Mouse (Mus musculus): Measurements from ENCODE around the gene Tex44. TPM values are rescaled to one million over a fixed set of nuclear protein-coding genes. Genes with fewer than 3 reads are reported as not detected.

The Tex44 gene
- polyA plus RNA-seq, 1 experiment from 2014 or later, result not detected

DNA sequence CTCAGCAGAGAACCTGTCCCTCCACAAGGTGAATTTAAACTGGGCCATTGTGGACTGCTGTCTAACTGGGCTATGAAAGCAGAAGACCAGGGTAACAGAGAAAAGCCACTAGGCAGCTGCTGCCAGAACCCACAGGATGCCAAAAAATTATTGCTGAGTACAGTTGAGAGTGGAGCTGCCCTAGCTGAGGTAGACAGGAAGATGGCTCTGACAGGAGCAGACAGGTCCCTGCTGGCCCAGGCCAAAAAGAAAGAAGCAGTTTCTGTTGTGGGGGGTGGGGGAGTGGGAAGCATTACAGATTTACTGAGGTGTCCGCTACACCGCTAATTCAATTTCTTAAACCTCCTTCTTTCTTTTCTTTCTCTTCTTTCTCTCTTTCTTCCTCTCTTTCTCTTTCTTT is 16.7 kb upstream of the Tex44 start:
- DNase-seq (ENCODE audit: low spot score) (no peak), ATAC-seq (replicated peaks; ENCODE audit: low FRiP score) (no peak)
- Histone ChIP-seq H3K27ac (ENCODE audit: low read depth, low read length) (no peak overlapping the region), H3K9me3 (ENCODE audit: control insufficient read depth, low read length) (no peaks in the 10 kb centered on the region), H3K36me3 (ENCODE audit: control insufficient read depth, insufficient read depth, low read length) (no peaks in the 10 kb centered on the region), H3K9ac (ENCODE audit: low read depth, low read length) (no peak overlapping the region), H3K4me2 (no peak overlapping the region), H3K4me1 (replicated peaks; ENCODE audit: control insufficient read depth, insufficient read depth, low read length) (no peaks in the 10 kb centered on the region; the same call in 1 of the 2 replicates), H3K4me3 (ENCODE audit: low read depth, low read length) (no peak overlapping the region), H3K27me3 (replicated peaks; ENCODE audit: control insufficient read depth, insufficient read depth, low read length) (no peaks in the 10 kb centered on the region)
- 87% methylated on average over 2 of the region's 2 CpGs for WGBS

DNA sequence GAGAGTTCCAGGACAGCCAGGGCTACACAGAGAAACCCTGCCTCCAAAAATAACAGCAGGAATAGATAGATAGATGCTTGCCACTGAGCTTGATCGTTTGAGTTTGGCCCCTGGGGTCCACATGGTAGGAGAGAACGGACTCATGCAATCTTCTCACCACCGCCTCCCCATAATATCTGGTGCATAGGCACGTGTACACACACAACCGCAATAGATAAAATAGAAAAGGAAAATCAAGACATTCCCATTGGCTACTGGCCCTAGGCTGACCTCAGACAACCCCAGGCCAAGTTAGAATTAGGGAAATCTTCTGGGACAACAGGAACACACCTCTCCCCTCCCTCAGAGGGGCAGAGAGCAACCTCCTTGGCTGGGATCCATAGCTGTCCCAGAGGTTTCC is 11.4 kb upstream of the Tex44 start:
- 70% methylated on average over 5 of the region's 5 CpGs for WGBS
- Histone ChIP-seq H3K9ac (ENCODE audit: low read depth, low read length) (no peak overlapping the region), H3K4me1 (replicated peaks; ENCODE audit: control insufficient read depth, insufficient read depth, low read length) (peaks cover 3% of the 10 kb centered on the region; the same call in 1 of the 2 replicates), H3K9me3 (ENCODE audit: control insufficient read depth, low read length) (no peaks in the 10 kb centered on the region), H3K4me2 (no peak overlapping the region), H3K27me3 (replicated peaks; ENCODE audit: control insufficient read depth, insufficient read depth, low read length) (no peaks in the 10 kb centered on the region), H3K36me3 (ENCODE audit: control insufficient read depth, insufficient read depth, low read length) (no peaks in the 10 kb centered on the region), H3K4me3 (ENCODE audit: low read depth, low read length) (no peak overlapping the region), H3K27ac (ENCODE audit: low read depth, low read length) (no peak overlapping the region)
- no peak for ATAC-seq (replicated peaks; ENCODE audit: low FRiP score)
- no peak for DNase-seq (ENCODE audit: low spot score)

DNA sequence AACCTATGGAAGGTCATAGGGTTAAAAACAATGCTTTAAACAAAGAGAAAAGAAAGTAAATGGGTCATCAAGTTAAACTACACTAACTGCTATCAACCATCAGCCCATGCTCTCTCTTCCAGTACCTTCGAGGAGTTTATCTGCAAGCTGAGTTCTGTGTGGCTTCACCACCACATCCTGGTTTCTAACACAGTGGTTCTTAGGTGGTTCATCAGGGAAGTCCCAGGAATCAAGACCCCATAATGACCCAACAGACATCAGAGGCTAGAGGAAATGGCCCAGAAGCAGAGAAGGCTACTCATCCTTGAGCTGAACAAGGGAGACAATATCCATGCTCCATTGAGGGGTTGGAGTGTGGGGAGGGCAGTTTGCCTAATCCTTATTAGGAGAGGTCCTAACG is 11.0 kb upstream of the Tex44 start:
- DNase-seq (ENCODE audit: low spot score), result no peak
- Histone ChIP-seq H3K9me3 (ENCODE audit: control insufficient read depth, low read length) (no peaks in the 10 kb centered on the region), H3K27ac (ENCODE audit: low read depth, low read length) (no peak overlapping the region), H3K4me2 (no peak overlapping the region), H3K4me1 (replicated peaks; ENCODE audit: control insufficient read depth, insufficient read depth, low read length) (peaks cover 3% of the 10 kb centered on the region; the same call in 1 of the 2 replicates), H3K27me3 (replicated peaks; ENCODE audit: control insufficient read depth, insufficient read depth, low read length) (no peaks in the 10 kb centered on the region), H3K36me3 (ENCODE audit: control insufficient read depth, insufficient read depth, low read length) (no peaks in the 10 kb centered on the region), H3K9ac (ENCODE audit: low read depth, low read length) (no peak overlapping the region), H3K4me3 (ENCODE audit: low read depth, low read length) (no peak overlapping the region)
- ATAC-seq (replicated peaks; ENCODE audit: low FRiP score), result no peak
- 36% methylated on average over 2 of the region's 2 CpGs for WGBS

DNA sequence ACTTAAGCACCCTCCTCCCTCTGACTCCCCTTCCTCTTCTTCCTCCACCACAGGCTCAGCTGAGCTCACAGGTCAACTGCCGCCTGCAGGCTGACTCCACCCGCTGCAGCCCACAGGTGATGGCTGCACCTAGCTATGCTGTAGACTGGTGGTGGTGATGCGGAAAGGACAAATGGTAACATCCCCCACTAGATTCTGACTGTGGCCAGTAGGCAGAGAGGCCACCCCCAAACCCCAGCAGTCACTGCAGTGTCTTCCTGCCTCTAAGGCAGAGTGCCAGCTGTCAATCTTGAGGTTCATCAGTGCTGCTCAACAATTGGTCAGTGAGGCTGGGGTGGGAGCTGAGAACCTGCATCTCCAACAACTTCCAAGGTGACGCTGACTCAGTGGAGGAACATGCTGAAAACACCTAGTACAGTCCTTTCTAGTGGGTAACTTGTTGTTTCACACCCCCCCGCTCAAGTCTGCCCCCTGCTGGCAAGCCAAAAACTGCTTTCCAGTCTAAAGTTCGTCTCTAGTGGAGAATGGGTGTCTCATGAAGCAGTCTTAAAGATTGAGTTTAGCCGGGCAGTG is 10.4 kb upstream of the Tex44 start:
- no peak overlapping the region for H3K4me2 ChIP-seq
- DNase-seq (ENCODE audit: low spot score), result no peak
- no peaks in the 10 kb centered on the region for H3K36me3 ChIP-seq (ENCODE audit: control insufficient read depth, insufficient read depth, low read length)
- peaks cover 3% of the 10 kb centered on the region; the same call in 1 of the 2 replicates for H3K4me1 ChIP-seq (replicated peaks; ENCODE audit: control insufficient read depth, insufficient read depth, low read length)
- no peak overlapping the region for H3K27ac ChIP-seq (ENCODE audit: low read depth, low read length)
- no peak overlapping the region for H3K4me3 ChIP-seq (ENCODE audit: low read depth, low read length)
- H3K9ac ChIP-seq (ENCODE audit: low read depth, low read length), result no peak overlapping the region
- H3K27me3 ChIP-seq (replicated peaks; ENCODE audit: control insufficient read depth, insufficient read depth, low read length), result no peaks in the 10 kb centered on the region
- H3K9me3 ChIP-seq (ENCODE audit: control insufficient read depth, low read length), result no peaks in the 10 kb centered on the region
- WGBS, result 52% methylated on average over 7 of the region's 7 CpGs
- peak; percentile 41; the same call in 1 of the 2 replicates for ATAC-seq (replicated peaks; ENCODE audit: low FRiP score)

DNA sequence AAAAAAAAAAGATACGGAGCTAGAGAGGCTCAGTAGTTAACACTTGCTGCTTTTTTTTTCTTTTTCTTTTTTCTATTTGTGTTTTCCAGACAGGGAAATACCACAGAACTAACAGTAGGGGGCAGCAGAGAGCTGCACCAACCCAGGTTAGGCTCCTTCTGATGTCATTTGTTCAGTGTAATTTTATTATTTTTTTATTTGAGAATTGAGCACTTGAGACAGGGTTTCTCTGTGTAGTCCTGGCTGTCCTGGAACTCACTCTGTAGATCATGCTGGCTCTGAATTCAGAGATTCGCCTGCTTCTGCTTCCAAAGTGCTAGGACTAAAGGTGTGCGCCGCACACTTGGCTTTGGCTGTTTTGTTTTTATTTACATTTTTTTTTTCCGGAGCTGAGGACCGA is 9.8 kb upstream of the Tex44 start:
- 49% methylated on average over 6 of the region's 6 CpGs for WGBS
- ATAC-seq (replicated peaks; ENCODE audit: low FRiP score) (no peak), DNase-seq (ENCODE audit: low spot score) (no peak)
- no peak overlapping the region for H3K4me3 ChIP-seq (ENCODE audit: low read depth, low read length)
- H3K36me3 ChIP-seq (ENCODE audit: control insufficient read depth, insufficient read depth, low read length), result no peaks in the 10 kb centered on the region
- peaks cover 3% of the 10 kb centered on the region; the same call in 1 of the 2 replicates for H3K4me1 ChIP-seq (replicated peaks; ENCODE audit: control insufficient read depth, insufficient read depth, low read length)
- H3K9ac ChIP-seq (ENCODE audit: low read depth, low read length), result no peak overlapping the region
- no peaks in the 10 kb centered on the region for H3K27me3 ChIP-seq (replicated peaks; ENCODE audit: control insufficient read depth, insufficient read depth, low read length)
- no peaks in the 10 kb centered on the region for H3K9me3 ChIP-seq (ENCODE audit: control insufficient read depth, low read length)
- no peak overlapping the region for H3K4me2 ChIP-seq
- H3K27ac ChIP-seq (ENCODE audit: low read depth, low read length), result no peak overlapping the region

DNA sequence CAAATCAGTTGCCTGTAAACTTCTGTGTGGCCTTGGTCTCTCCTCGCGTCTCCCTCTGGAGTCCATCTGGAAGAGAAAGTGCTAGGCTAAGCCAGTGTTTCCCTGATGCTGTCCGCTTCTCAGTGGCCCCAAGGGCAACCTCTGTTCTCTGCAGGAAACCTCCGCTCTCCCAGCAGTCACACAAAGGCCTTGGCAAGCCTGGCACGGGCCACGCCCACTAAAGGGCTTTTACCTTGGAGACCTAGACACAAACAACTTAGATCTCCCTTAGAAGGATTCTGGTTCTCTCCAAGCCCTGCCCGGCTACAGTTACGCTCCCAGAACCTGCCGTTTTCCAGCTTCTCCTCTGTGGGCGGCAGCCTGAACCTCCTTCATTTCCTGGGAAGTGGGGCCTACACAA is 5.1 kb upstream of the Tex44 start:
- DNase-seq (ENCODE audit: low spot score), result no peak
- H3K27me3 ChIP-seq (replicated peaks; ENCODE audit: control insufficient read depth, insufficient read depth, low read length), result no peaks in the 10 kb centered on the region
- H3K4me2 ChIP-seq, result no peak overlapping the region
- no peak for ATAC-seq (replicated peaks; ENCODE audit: low FRiP score)
- H3K4me3 ChIP-seq (ENCODE audit: low read depth, low read length), result no peak overlapping the region
- WGBS, result 63% methylated on average over 10 of the region's 10 CpGs
- no peaks in the 10 kb centered on the region for H3K36me3 ChIP-seq (ENCODE audit: control insufficient read depth, insufficient read depth, low read length)
- H3K4me1 ChIP-seq (replicated peaks; ENCODE audit: control insufficient read depth, insufficient read depth, low read length), result no peaks in the 10 kb centered on the region
- no peak overlapping the region for H3K27ac ChIP-seq (ENCODE audit: low read depth, low read length)
- no peaks in the 10 kb centered on the region for H3K9me3 ChIP-seq (ENCODE audit: control insufficient read depth, low read length)
- no peak overlapping the region for H3K9ac ChIP-seq (ENCODE audit: low read depth, low read length)

DNA sequence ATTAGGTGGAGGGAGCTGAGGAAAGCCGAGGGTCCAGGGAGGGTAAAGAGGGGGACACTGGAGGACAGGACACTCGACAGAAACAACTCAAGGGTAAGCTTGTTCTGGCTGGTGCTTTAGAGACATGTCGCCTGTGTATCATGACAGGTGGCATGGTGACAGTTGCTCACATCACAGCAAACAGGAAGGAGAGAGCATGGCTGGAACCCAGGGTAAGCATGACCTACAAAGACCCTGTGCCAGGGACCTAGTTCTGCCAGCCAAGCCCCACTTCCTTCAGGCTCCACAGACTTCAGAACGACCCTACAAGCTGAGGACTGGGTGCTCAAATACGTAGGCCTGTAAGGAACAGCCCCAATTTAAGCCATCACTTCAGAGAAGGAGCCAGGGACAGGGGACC is 2.2 kb upstream of the Tex44 start:
- WGBS, result 73% methylated on average over 5 of the region's 5 CpGs

DNA sequence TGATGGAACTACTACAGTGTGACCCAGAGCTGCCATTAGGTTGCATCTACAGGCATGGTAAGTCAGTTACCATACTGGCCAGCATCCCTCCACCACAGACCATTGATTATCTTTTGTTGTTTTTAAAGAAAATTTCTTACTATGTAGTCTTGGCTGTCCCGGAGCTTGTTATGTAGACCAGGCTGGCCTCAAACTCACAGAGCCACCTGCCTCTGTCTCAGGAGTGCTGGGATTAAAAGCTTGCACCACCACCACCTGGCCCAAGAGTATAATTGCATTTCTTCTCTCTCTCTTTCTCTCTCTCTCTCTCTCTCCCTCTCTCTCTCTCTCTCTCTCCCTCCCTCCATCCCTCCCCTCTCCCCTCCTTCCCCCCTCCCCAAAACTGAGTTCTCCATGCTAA is 1.8 kb upstream of the Tex44 start:
- WGBS, result 79% methylated on average over 1 of the region's 1 CpGs
- Histone ChIP-seq H3K27ac (ENCODE audit: low read depth, low read length) (no peak overlapping the region), H3K9me3 (ENCODE audit: control insufficient read depth, low read length) (no peaks in the 10 kb centered on the region)

More for the DNA sequence above, 2.2 kb upstream of the Tex44 start:
- Histone ChIP-seq H3K4me3 (ENCODE audit: low read depth, low read length) (no peak overlapping the region), H3K27me3 (replicated peaks; ENCODE audit: control insufficient read depth, insufficient read depth, low read length) (no peaks in the 10 kb centered on the region), H3K9ac (ENCODE audit: low read depth, low read length) (no peak overlapping the region), H3K27ac (ENCODE audit: low read depth, low read length) (no peak overlapping the region), H3K4me1 (replicated peaks; ENCODE audit: control insufficient read depth, insufficient read depth, low read length) (no peaks in the 10 kb centered on the region), H3K36me3 (ENCODE audit: control insufficient read depth, insufficient read depth, low read length) (no peaks in the 10 kb centered on the region), H3K9me3 (ENCODE audit: control insufficient read depth, low read length) (no peaks in the 10 kb centered on the region), H3K4me2 (no peak overlapping the region)
- ATAC-seq (replicated peaks; ENCODE audit: low FRiP score) (no peak), DNase-seq (ENCODE audit: low spot score) (no peak)

DNA sequence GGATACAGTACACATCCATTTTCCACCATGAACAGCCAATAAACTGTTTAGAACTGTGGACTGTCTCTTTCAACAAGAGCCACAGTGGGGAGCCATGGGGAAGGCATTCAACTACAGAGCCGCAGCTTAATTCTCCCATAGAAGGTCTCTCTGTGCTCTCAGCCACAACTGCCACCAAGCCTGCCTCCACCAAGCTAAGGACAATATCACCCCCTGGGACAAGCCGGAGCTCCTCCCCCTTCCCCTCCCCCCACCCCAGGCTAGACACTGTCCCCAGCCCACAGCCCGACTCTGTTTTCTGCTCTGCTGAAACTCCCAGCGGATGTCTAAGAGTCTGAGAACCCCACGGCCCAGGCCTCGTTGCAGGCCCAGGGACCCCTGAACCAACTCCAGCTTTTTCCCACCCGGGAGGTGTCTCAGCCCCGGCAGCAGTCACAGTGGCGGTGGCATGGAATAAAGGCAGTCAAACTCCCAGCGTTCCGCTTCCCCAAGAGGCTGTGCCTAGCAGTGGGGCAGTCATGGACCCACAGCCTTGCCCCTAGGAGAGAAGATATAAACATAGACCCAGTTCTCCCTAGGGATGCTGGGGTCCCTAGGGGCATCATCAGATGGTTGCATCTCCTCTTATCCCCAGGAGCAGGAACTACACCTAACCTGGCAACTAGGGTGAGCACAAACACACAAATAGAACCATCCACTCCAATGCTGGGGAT is 1.1 kb upstream of the Tex44 start:
- H3K27me3 ChIP-seq (replicated peaks; ENCODE audit: control insufficient read depth, insufficient read depth, low read length), result no peaks in the 10 kb centered on the region
- H3K4me1 ChIP-seq (replicated peaks; ENCODE audit: control insufficient read depth, insufficient read depth, low read length), result no peaks in the 10 kb centered on the region
- ATAC-seq (replicated peaks; ENCODE audit: low FRiP score) (no peak), DNase-seq (ENCODE audit: low spot score) (no peak)
- H3K4me3 ChIP-seq (ENCODE audit: low read depth, low read length), result no peak overlapping the region
- no peak overlapping the region for H3K9ac ChIP-seq (ENCODE audit: low read depth, low read length)
- 51% methylated on average over 11 of the region's 11 CpGs for WGBS
- no peaks in the 10 kb centered on the region for H3K36me3 ChIP-seq (ENCODE audit: control insufficient read depth, insufficient read depth, low read length)
- H3K27ac ChIP-seq (ENCODE audit: low read depth, low read length), result no peak overlapping the region
- H3K4me2 ChIP-seq, result no peak overlapping the region
- H3K9me3 ChIP-seq (ENCODE audit: control insufficient read depth, low read length), result no peaks in the 10 kb centered on the region

More for the DNA sequence above, 1.8 kb upstream of the Tex44 start:
- Histone ChIP-seq H3K4me1 (replicated peaks; ENCODE audit: control insufficient read depth, insufficient read depth, low read length) (no peaks in the 10 kb centered on the region), H3K36me3 (ENCODE audit: control insufficient read depth, insufficient read depth, low read length) (no peaks in the 10 kb centered on the region), H3K4me3 (ENCODE audit: low read depth, low read length) (no peak overlapping the region), H3K9ac (ENCODE audit: low read depth, low read length) (no peak overlapping the region), H3K4me2 (no peak overlapping the region), H3K27me3 (replicated peaks; ENCODE audit: control insufficient read depth, insufficient read depth, low read length) (no peaks in the 10 kb centered on the region)
- ATAC-seq (replicated peaks; ENCODE audit: low FRiP score) (no peak), DNase-seq (ENCODE audit: low spot score) (no peak)

Measured in liver, embryonic 11.5 days (tissue).